Mouse (Mus musculus): ENCODE data around the gene Prrt2. TPM values are rescaled to one million over a fixed set of nuclear protein-coding genes. Genes with fewer than 3 reads are reported as not detected.

Prrt2 gene
- polyA plus RNA-seq, 1 experiment: 0.53 TPM

GRCm38 (mm10) chr7:127023896-127024690, 3.1 kb upstream of the Prrt2 start:
- no peak for TF ChIP-seq GATA1 (IDR thresholded peaks at IDR 0.05; ENCODE audit: low read length)

- TF ChIP-seq GATA1 (IDR thresholded peaks at IDR 0.05; ENCODE audit: low read length): no peak
These were observed 2.3 kb upstream of the Prrt2 start for GRCm38 (mm10) chr7:127023272-127023691.

GRCm38 (mm10) chr7:127022528-127023271, 1.7 kb upstream of the Prrt2 start:
- no peak for TF ChIP-seq GATA1 (IDR thresholded peaks at IDR 0.05; ENCODE audit: low read length)

- no peak for TF ChIP-seq GATA1 (IDR thresholded peaks at IDR 0.05; ENCODE audit: low read length)
These were observed 834 bp upstream of the Prrt2 start for GRCm38 (mm10) chr7:127021563-127022527.

GRCm38 (mm10) chr7:127020491-127020890, 520 bp downstream of the Prrt2 start:
- TF ChIP-seq GATA1 (IDR thresholded peaks at IDR 0.05; ENCODE audit: low read length): no peak

- no peak for TF ChIP-seq GATA1 (IDR thresholded peaks at IDR 0.05; ENCODE audit: low read length)
These were observed 980 bp downstream of the Prrt2 start for GRCm38 (mm10) chr7:127020031-127020430.

- no peak for TF ChIP-seq GATA1 (IDR thresholded peaks at IDR 0.05; ENCODE audit: low read length)
These were observed 1.6 kb downstream of the Prrt2 start for GRCm38 (mm10) chr7:127019306-127019960.

GRCm38 (mm10) chr7:127018416-127019305, 2.4 kb downstream of the Prrt2 start:
- no peak for TF ChIP-seq GATA1 (IDR thresholded peaks at IDR 0.05; ENCODE audit: low read length)

- no peak for TF ChIP-seq GATA1 (IDR thresholded peaks at IDR 0.05; ENCODE audit: low read length)
These were observed 3.1 kb downstream of the Prrt2 start for GRCm38 (mm10) chr7:127017950-127018345.

GRCm38 (mm10) chr7:127016971-127017949, 3.8 kb downstream of the Prrt2 start, which contains the start of gene Pagr1a:
Gene Pagr1a (minus strand): TSS chr7:127017352.
- no peak for TF ChIP-seq GATA1 (IDR thresholded peaks at IDR 0.05; ENCODE audit: low read length)

GRCm38 (mm10) chr7:127016486-127016938, 4.5 kb downstream of the Prrt2 start:
- no peak for TF ChIP-seq GATA1 (IDR thresholded peaks at IDR 0.05; ENCODE audit: low read length)

GRCm38 (mm10) chr7:127016481-127016485, 4.7 kb downstream of the Prrt2 start, which contains the start of gene Pagr1b:
Gene Pagr1b (minus strand): TSS chr7:127016484.
- TF ChIP-seq GATA1 (IDR thresholded peaks at IDR 0.05; ENCODE audit: low read length): no peak

- TF ChIP-seq GATA1 (IDR thresholded peaks at IDR 0.05; ENCODE audit: low read length): no peak
These were observed 4.9 kb downstream of the Prrt2 start for GRCm38 (mm10) chr7:127016081-127016480.
